Comparison of ENCODE assay signal across 24 mouse cellular contexts in the genomic region with DNA sequence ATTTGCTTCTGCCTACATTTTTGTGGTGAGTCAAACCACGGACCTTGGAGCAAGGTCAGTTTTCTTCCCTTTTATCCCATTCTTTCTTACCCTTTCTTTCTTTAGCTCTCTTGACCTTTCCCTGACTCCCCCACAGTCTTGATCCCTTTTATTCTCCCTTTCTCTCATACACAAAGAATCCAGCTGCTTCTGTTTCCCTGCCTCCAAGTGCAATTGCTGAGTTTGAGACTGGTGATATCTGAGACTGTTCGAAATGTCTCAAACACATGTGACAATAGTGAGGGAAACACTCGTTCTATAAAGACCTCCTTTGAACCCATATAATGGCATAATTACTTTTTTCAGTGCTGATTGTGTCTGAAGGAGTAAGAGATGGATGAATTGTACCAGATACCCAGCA.
DNase-seq lines count a peak whose midpoint lies in the region; ATAC-seq lines count a peak whose summit lies in the region.
"Had no signal": no experiment of that assay in that cellular context is flagged by ENCODE, and none has a peak within 500 bp of the region (broad histone marks: within the 10 kb centered on the region; RNA-seq: fewer than 3 reads in every experiment).

No protein-coding gene starts in this region.

- no peak overlapping the region for H3K9ac ChIP-seq in forebrain, embryonic 15.5 days (replicated peaks)
- H3K9ac ChIP-seq in midbrain, embryonic 11.5 days (ENCODE audit: low read length) = no peak overlapping the region
- no peak overlapping the region for H3K9ac ChIP-seq in midbrain, embryonic 15.5 days
- H3K9ac ChIP-seq in forebrain, embryonic 14.5 days (ENCODE audit: low read length) = no peak overlapping the region
- H3K9ac ChIP-seq: liver, embryonic 15.5 days; lung, embryonic 15.5 days had no signal

- no peak for ATAC-seq in forebrain, embryonic 15.5 days (replicated peaks)
- peak; percentile 79 for ATAC-seq in midbrain, embryonic 11.5 days (ENCODE audit: low FRiP score)
- no peak for ATAC-seq in midbrain, embryonic 15.5 days (replicated peaks)
- peak; percentile 42 for ATAC-seq in forebrain, embryonic 14.5 days
- ATAC-seq: hindbrain, embryonic 16.5 days; intestine, embryonic 16.5 days had no signal

- no peaks in the 10 kb centered on the region for H3K9me3 ChIP-seq in forebrain, embryonic 10.5 days
- H3K9me3 ChIP-seq in forebrain, embryonic 15.5 days = no peaks in the 10 kb centered on the region
- no peaks in the 10 kb centered on the region for H3K9me3 ChIP-seq in midbrain, embryonic 11.5 days (ENCODE audit: control insufficient read depth, low read length)
- no peaks in the 10 kb centered on the region for H3K9me3 ChIP-seq in midbrain, embryonic 15.5 days
- no peaks in the 10 kb centered on the region for H3K9me3 ChIP-seq in forebrain, embryonic 14.5 days (replicated peaks; ENCODE audit: control insufficient read depth, low read length)
- H3K9me3 ChIP-seq: limb, embryonic 10.5 days; liver, embryonic 15.5 days; lung, embryonic 15.5 days; megakaryocyte, embryonic 14.5 days had no signal

- no peak overlapping the region for H3K27ac ChIP-seq in forebrain, embryonic 10.5 days
- H3K27ac ChIP-seq in forebrain, embryonic 15.5 days (replicated peaks) = no peak overlapping the region
- no peak overlapping the region for H3K27ac ChIP-seq in midbrain, embryonic 11.5 days (ENCODE audit: low read depth, low read length)
- no peak overlapping the region for H3K27ac ChIP-seq in midbrain, embryonic 15.5 days
- H3K27ac ChIP-seq in forebrain, embryonic 14.5 days (ENCODE audit: low read depth, low read length) = no peak overlapping the region
- H3K27ac ChIP-seq: layer of hippocampus, adult 2 months; limb, embryonic 10.5 days; liver, embryonic 15.5 days; lung, embryonic 15.5 days had no signal

- no peaks in the 10 kb centered on the region for H3K36me3 ChIP-seq in forebrain, embryonic 10.5 days (replicated peaks)
- H3K36me3 ChIP-seq in forebrain, embryonic 15.5 days = no peaks in the 10 kb centered on the region
- no peaks in the 10 kb centered on the region for H3K36me3 ChIP-seq in midbrain, embryonic 11.5 days (ENCODE audit: control insufficient read depth, insufficient read depth, low read length)
- no peaks in the 10 kb centered on the region for H3K36me3 ChIP-seq in midbrain, embryonic 15.5 days (replicated peaks)
- no peaks in the 10 kb centered on the region for H3K36me3 ChIP-seq in forebrain, embryonic 14.5 days (ENCODE audit: control insufficient read depth, insufficient read depth, low read length)
- H3K36me3 ChIP-seq: limb, embryonic 10.5 days; liver, embryonic 15.5 days; lung, embryonic 15.5 days had no signal

- peak; percentile 15 for DNase-seq in forebrain, embryonic 10.5 days (ENCODE audit: extremely low spot score, low spot score)
- DNase-seq in midbrain, embryonic 11.5 days (ENCODE audit: low spot score, missing footprints) = peak; percentile 88
- peak; percentile 69 for DNase-seq in embryo, embryonic 10 days (ENCODE audit: low spot score)
- DNase-seq in forebrain, embryonic 14.5 days (ENCODE audit: low spot score) = peak; percentile 30
- no peak for DNase-seq in retina, postnatal 1 day
- no peak for DNase-seq in thymus, postnatal 10 days (ENCODE audit: low spot score in 2 of 2)
- DNase-seq: adrenal gland, postnatal 25 days; cerebellum, postnatal 10 days; gastrocnemius, postnatal 36 days; kidney, adult 9 months; kidney, postnatal 25 days; liver; lung, postnatal 36 days; right cerebral cortex, postnatal 25 days; thymus, postnatal 36 days had no signal

- H3K27me3 ChIP-seq in forebrain, embryonic 10.5 days (ENCODE audit: poor library complexity, severe bottlenecking) = peaks cover 23% of the 10 kb centered on the region
- H3K27me3 ChIP-seq in forebrain, embryonic 15.5 days = no peaks in the 10 kb centered on the region
- H3K27me3 ChIP-seq in midbrain, embryonic 11.5 days (ENCODE audit: control insufficient read depth, insufficient read depth, low read length) = no peaks in the 10 kb centered on the region
- H3K27me3 ChIP-seq in midbrain, embryonic 15.5 days (replicated peaks) = no peaks in the 10 kb centered on the region
- no peaks in the 10 kb centered on the region for H3K27me3 ChIP-seq in forebrain, embryonic 14.5 days (replicated peaks; ENCODE audit: control insufficient read depth, insufficient read depth, low read length)
- H3K27me3 ChIP-seq: liver, embryonic 15.5 days; lung, embryonic 15.5 days; megakaryocyte, embryonic 14.5 days had no signal

- no peak overlapping the region for H3K4me2 ChIP-seq in forebrain, embryonic 15.5 days (replicated peaks)
- no peak overlapping the region for H3K4me2 ChIP-seq in midbrain, embryonic 11.5 days
- H3K4me2 ChIP-seq in midbrain, embryonic 15.5 days = no peak overlapping the region
- no peak overlapping the region for H3K4me2 ChIP-seq in forebrain, embryonic 14.5 days (ENCODE audit: low read length)
- H3K4me2 ChIP-seq: liver, embryonic 15.5 days; lung, embryonic 15.5 days had no signal

- H3K4me3 ChIP-seq in forebrain, embryonic 10.5 days = no peak overlapping the region
- H3K4me3 ChIP-seq in forebrain, embryonic 15.5 days = no peak overlapping the region
- no peak overlapping the region for H3K4me3 ChIP-seq in midbrain, embryonic 11.5 days (ENCODE audit: low read depth, low read length)
- no peak overlapping the region for H3K4me3 ChIP-seq in midbrain, embryonic 15.5 days
- no peak overlapping the region for H3K4me3 ChIP-seq in forebrain, embryonic 14.5 days (ENCODE audit: low read depth, low read length)
- H3K4me3 ChIP-seq: layer of hippocampus, adult 2 months; limb, embryonic 10.5 days; liver, embryonic 15.5 days; lung, embryonic 15.5 days; megakaryocyte, embryonic 14.5 days had no signal

- WGBS in forebrain, embryonic 10.5 days = 14% methylated on average over 3 of the region's 3 CpGs
- 3% methylated on average over 3 of the region's 3 CpGs for WGBS in forebrain, embryonic 15.5 days
- 7% methylated on average over 3 of the region's 3 CpGs for WGBS in midbrain, embryonic 11.5 days
- WGBS in midbrain, embryonic 15.5 days = 6% methylated on average over 3 of the region's 3 CpGs
- WGBS in forebrain, embryonic 14.5 days = 4% methylated on average over 3 of the region's 3 CpGs

- H3K4me1 ChIP-seq in forebrain, embryonic 10.5 days = peaks cover 18% of the 10 kb centered on the region
- no peaks in the 10 kb centered on the region for H3K4me1 ChIP-seq in forebrain, embryonic 15.5 days
- peaks cover 2% of the 10 kb centered on the region; the same call in 1 of the 2 replicates for H3K4me1 ChIP-seq in midbrain, embryonic 11.5 days (ENCODE audit: control insufficient read depth, insufficient read depth, low read length)
- H3K4me1 ChIP-seq in midbrain, embryonic 15.5 days = no peaks in the 10 kb centered on the region
- H3K4me1 ChIP-seq in forebrain, embryonic 14.5 days (ENCODE audit: control insufficient read depth, insufficient read depth, low read length) = no peaks in the 10 kb centered on the region
- H3K4me1 ChIP-seq: limb, embryonic 10.5 days; liver, embryonic 15.5 days; lung, embryonic 15.5 days; megakaryocyte, embryonic 14.5 days had no signal

Comparison
In these comparisons a context has a peak if more than half of its experiments do, and no peak if none do; other contexts are left out.
1. ATAC-seq: peak in midbrain, embryonic 11.5 days (single experiment) and forebrain, embryonic 14.5 days (single experiment); none in forebrain, embryonic 15.5 days (single experiment) and midbrain, embryonic 15.5 days (single experiment).
2. DNase-seq: peak in forebrain, embryonic 10.5 days (single experiment), midbrain, embryonic 11.5 days (single experiment), embryo, embryonic 10 days (single experiment) and forebrain, embryonic 14.5 days (single experiment); none in retina, postnatal 1 day (single experiment) and thymus, postnatal 10 days (0 of 2).